Mouse (Mus musculus) G1E (cell line): ENCODE measurements around the gene Dnase2a. TPM values are rescaled to one million over a fixed set of nuclear protein-coding genes. Genes with fewer than 3 reads are reported as not detected.
A peak's percentile ranks its signal among the peaks of the same experiment; 100 is the strongest.

Experiments
- ATAC-seq: 2 replicates; pipeline ENCODE4 v1.8.0; 2016; ENCODE audit warnings: mild to moderate bottlenecking; ENCODE audit not compliant: insufficient number of reproducible peaks, poor library complexity, low FRiP score, severe bottlenecking; ENCODE audit errors: extremely low read depth
- DNase-seq: peaks from one replicate; pipeline ENCODE4 v3.0.0; 2012; ENCODE audit warnings: low spot score
- H3K27me3 ChIP-seq: 2 replicates; pipeline ENCODE4 v1.6.1; 2012; ENCODE audit warnings: mild to moderate bottlenecking, low read length, inconsistent platforms; ENCODE audit not compliant: insufficient read depth
- H3K36me3 ChIP-seq: replicated peaks from 2 replicates; pipeline ENCODE3; 2012; ENCODE audit warnings: mild to moderate bottlenecking, inconsistent platforms
- H3K4me1 ChIP-seq: 2 replicates; pipeline ENCODE4 v1.6.1; 2012; ENCODE audit warnings: low read depth, low read length, inconsistent platforms, mixed read lengths; ENCODE audit not compliant: insufficient read depth
- H3K4me3 ChIP-seq: 2 replicates; pipeline ENCODE4 v1.5.1; 2012; ENCODE audit warnings: low read depth, mild to moderate bottlenecking, inconsistent platforms, low read length, moderate library complexity, mixed read lengths
- H3K9me3 ChIP-seq: replicated peaks from 2 replicates; pipeline ENCODE4 v1.6.1; 2012; ENCODE audit warnings: inconsistent platforms
- CTCF ChIP-seq: IDR thresholded peaks from 2 replicates; pipeline ENCODE4 v1.5.1; 2012; ENCODE audit warnings: low read depth, low read length, inconsistent platforms, mixed read lengths
- GATA1 ChIP-seq: IDR thresholded peaks from 2 replicates; pipeline ENCODE4 v1.6.1; 2012; ENCODE audit warnings: borderline replicate concordance, low read length, inconsistent platforms, mixed read lengths
- GATA2 ChIP-seq: IDR thresholded peaks from 2 replicates; pipeline ENCODE4 v1.6.1; 2012; ENCODE audit warnings: low read depth, low read length, inconsistent platforms, borderline replicate concordance
- POLR2AphosphoS5 ChIP-seq: IDR thresholded peaks from 2 replicates; pipeline ENCODE4 v1.6.1; 2012; ENCODE audit warnings: low read depth, low read length, inconsistent platforms; ENCODE audit not compliant: insufficient replicate concordance
- TAL1 ChIP-seq: conservative IDR thresholded peaks from 2 replicates; pipeline ENCODE4 v1.6.1; 2012; ENCODE audit warnings: low read depth, low read length, inconsistent platforms, mixed read lengths
- polyA plus RNA-seq: library from polyadenylated mRNA; stranded (reverse); fragments of >175 nt; gene quantifications from 2 replicates; pipeline ENCODE4 v1.2.3, GENCODE M21; 2012
- total RNA-seq, 2 experiments: library from RNA; stranded (forward) in 1 of 2; stranded (reverse) in 1 of 2; fragments of 200-1000 nt in 1 of 2; fragments of >200 nt in 1 of 2; fragmentation: Nextera tagmentation in 1 of 2; gene quantifications; 2 replicates each; pipeline ENCODE4 v1.2.3; 2014 to 2017

Gene Dnase2a
- total and polyA plus RNA-seq, 3 experiments: 75.0 to 147 (median 118) TPM

GRCm38 (mm10) chr8:84967532-84968304, 59.4 kb downstream of the Dnase2a start:
- Histone ChIP-seq H3K4me1 (peaks cover 76% of the 10 kb centered on the region), H3K4me3 (peak overlapping the region; percentile 68; the same call in 1 of the 2 replicates), H3K9me3 (no peaks in the 10 kb centered on the region), H3K27me3 (no peaks in the 10 kb centered on the region), H3K36me3 (peaks cover 55% of the 10 kb centered on the region)
- ATAC-seq (no peak), DNase-seq (no peak)
- no peak for TF ChIP-seq CTCF
- no peak for TF ChIP-seq GATA1
- no peak for TF ChIP-seq GATA2
- TF ChIP-seq TAL1: peak; percentile 59

GRCm38 (mm10) chr8:84968650-84969049, 60.3 kb downstream of the Dnase2a start:
- DNase-seq (no peak), ATAC-seq (no peak)
- H3K27me3 ChIP-seq: no peaks in the 10 kb centered on the region
- TF ChIP-seq GATA2: no peak
- TF ChIP-seq TAL1: no peak
- no peak for TF ChIP-seq GATA1
- TF ChIP-seq POLR2AphosphoS5: no peak
- TF ChIP-seq CTCF: no peak
- no peaks in the 10 kb centered on the region for H3K9me3 ChIP-seq
- peaks cover 81% of the 10 kb centered on the region for H3K4me1 ChIP-seq
- H3K36me3 ChIP-seq: peaks cover 59% of the 10 kb centered on the region
- peak overlapping the region; percentile 78 for H3K4me3 ChIP-seq

- Histone ChIP-seq H3K4me3 (peak within 1 kb of the TSS; percentile 78), H3K9me3 (no peaks in the 10 kb centered on the region), H3K27me3 (no peaks in the 10 kb centered on the region), H3K36me3 (peaks cover 54% of the 10 kb centered on the region), H3K4me1 (peaks cover 86% of the 10 kb centered on the region)
- no peak for TF ChIP-seq GATA1
- TF ChIP-seq POLR2AphosphoS5: no peak
- no peak for TF ChIP-seq TAL1
- no peak for TF ChIP-seq CTCF
- TF ChIP-seq GATA2: no peak
- DNase-seq (no peak), ATAC-seq (no peak)
Measured at GRCm38 (mm10) chr8:84969241-84970134, 61.1 kb downstream of the Dnase2a start, which contains the start of the genes Gm49661, Prdx2 and Rnaseh2a. TSS of gene Gm49661 (minus strand) at chr8:84969433. TSS of gene Prdx2 (plus strand) at chr8:84969587. TSS of gene Rnaseh2a (minus strand) at chr8:84969767.

DNA sequence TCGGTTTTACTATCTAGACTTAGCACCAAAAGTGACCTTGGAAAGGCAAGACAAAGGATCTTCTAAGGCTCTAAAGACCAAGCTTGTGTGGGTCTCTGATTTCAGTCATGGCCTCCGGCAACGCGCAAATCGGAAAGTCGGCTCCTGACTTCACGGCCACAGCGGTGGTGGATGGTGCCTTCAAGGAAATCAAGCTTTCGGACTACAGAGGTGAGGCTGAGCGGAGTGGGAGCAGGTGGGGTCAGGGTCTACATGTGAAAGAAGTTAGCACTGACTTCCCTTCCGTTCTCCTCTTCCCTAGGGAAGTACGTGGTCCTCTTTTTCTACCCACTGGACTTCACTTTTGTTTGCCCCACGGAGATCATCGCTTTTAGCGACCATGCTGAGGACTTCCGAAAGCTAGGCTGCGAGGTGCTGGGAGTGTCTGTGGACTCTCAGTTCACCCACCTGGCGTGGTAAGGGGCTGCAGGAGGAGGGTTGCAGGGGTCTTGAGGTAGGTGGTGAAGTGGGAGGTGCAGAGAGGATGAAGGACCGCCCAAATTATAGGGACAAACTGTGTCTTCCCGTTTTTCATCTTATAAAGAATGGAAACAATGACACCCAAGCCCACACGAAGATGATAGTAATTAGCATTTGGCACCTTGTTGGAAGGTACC, 61.9 kb downstream of the Dnase2a start:
- no peak for ATAC-seq
- no peaks in the 10 kb centered on the region for H3K27me3 ChIP-seq
- peak; percentile 8; the same call in 1 of the 2 replicates for TF ChIP-seq POLR2AphosphoS5
- TF ChIP-seq GATA2: no peak
- no peak for DNase-seq
- H3K36me3 ChIP-seq: peaks cover 49% of the 10 kb centered on the region
- H3K4me3 ChIP-seq: peak overlapping the region; percentile 78
- H3K4me1 ChIP-seq: peaks cover 87% of the 10 kb centered on the region
- H3K9me3 ChIP-seq: no peaks in the 10 kb centered on the region

DNA sequence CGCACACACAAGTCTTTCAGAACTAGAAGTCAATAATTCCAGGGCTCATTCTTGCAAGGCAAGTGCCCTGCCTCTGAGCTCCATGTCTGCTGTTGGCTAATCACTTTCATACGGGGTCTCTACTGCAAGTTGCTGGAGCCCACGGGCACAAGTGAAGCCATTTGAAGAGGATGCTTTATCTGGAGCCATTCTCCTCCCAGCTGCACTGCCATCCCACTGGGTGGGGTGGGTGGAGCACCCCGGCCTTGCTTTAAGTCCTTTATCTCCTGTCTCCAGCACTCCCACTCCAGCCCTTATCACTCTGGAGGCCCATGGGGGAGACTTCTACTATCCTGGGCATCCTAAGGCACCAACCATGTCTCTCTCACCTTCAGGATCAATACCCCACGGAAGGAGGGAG, 62.6 kb downstream of the Dnase2a start:
- Histone ChIP-seq H3K9me3 (no peaks in the 10 kb centered on the region), H3K4me3 (peak overlapping the region; percentile 78), H3K4me1 (peaks cover 89% of the 10 kb centered on the region), H3K36me3 (peaks cover 49% of the 10 kb centered on the region), H3K27me3 (no peaks in the 10 kb centered on the region)
- DNase-seq: peak; percentile 79
- peak; percentile 72 for ATAC-seq
- TF ChIP-seq TAL1 (peak; percentile 86), POLR2AphosphoS5 (no peak), GATA1 (no peak), GATA2 (no peak), CTCF (no peak)

Other genes with a start within 250 kb of the Dnase2a start
Only the 20 nearest of the 33 such genes appear.
- gene Nfix, start 108.2 kb upstream of the Dnase2a start, total RNA-seq (2014; fragmentation: Nextera tagmentation): 30.0 and 34.0 TPM in 2 replicates
- 2.7 and 4.3 TPM in 2 replicates for gene Nfix, start 108.2 kb upstream of the Dnase2a start, total RNA-seq (2017)
- 14.3 and 16.2 TPM in 2 replicates for gene Nfix, start 108.2 kb upstream of the Dnase2a start, polyA plus RNA-seq
- gene Dand5, start 85.7 kb upstream of the Dnase2a start, total RNA-seq (2014; fragmentation: Nextera tagmentation): 7.1 and 7.7 TPM in 2 replicates
- gene Dand5, start 85.7 kb upstream of the Dnase2a start, total RNA-seq (2017): 1.8 and 2.2 TPM in 2 replicates
- 1.4 and 2.1 TPM in 2 replicates for gene Dand5, start 85.7 kb upstream of the Dnase2a start, polyA plus RNA-seq
- gene Gadd45gip1, start 77.0 kb upstream of the Dnase2a start, total RNA-seq (2014; fragmentation: Nextera tagmentation): 10.0 and 13.0 TPM in 2 replicates
- gene Gadd45gip1, start 77.0 kb upstream of the Dnase2a start, total RNA-seq (2017): 20.4 and 20.9 TPM in 2 replicates
- 79.7 and 93.0 TPM in 2 replicates for gene Gadd45gip1, start 77.0 kb upstream of the Dnase2a start, polyA plus RNA-seq
- gene Rad23a, start 67.9 kb upstream of the Dnase2a start, total RNA-seq (2014; fragmentation: Nextera tagmentation): 116 and 121 TPM in 2 replicates
- 38.7 and 39.2 TPM in 2 replicates for gene Rad23a, start 67.9 kb upstream of the Dnase2a start, total RNA-seq (2017)
- gene Rad23a, start 67.9 kb upstream of the Dnase2a start, polyA plus RNA-seq: 414 and 672 TPM in 2 replicates
- gene Calr, start 61.6 kb upstream of the Dnase2a start, total RNA-seq (2014; fragmentation: Nextera tagmentation): 406 and 435 TPM in 2 replicates
- 831 and 954 TPM in 2 replicates for gene Calr, start 61.6 kb upstream of the Dnase2a start, total RNA-seq (2017)
- 248 and 253 TPM in 2 replicates for gene Calr, start 61.6 kb upstream of the Dnase2a start, polyA plus RNA-seq
- 35.3 and 39.6 TPM in 2 replicates for gene Farsa, start 51.6 kb upstream of the Dnase2a start, total RNA-seq (2014; fragmentation: Nextera tagmentation)
- 182 and 203 TPM in 2 replicates for gene Farsa, start 51.6 kb upstream of the Dnase2a start, total RNA-seq (2017)
- gene Farsa, start 51.6 kb upstream of the Dnase2a start, polyA plus RNA-seq: 138 and 152 TPM in 2 replicates
- 370 and 371 TPM in 2 replicates for gene Syce2, start 36.4 kb upstream of the Dnase2a start, total RNA-seq (2014; fragmentation: Nextera tagmentation)
- 319 and 358 TPM in 2 replicates for gene Syce2, start 36.4 kb upstream of the Dnase2a start, total RNA-seq (2017)
- 261 and 336 TPM in 2 replicates for gene Syce2, start 36.4 kb upstream of the Dnase2a start, polyA plus RNA-seq
- gene Gcdh, start 14.6 kb upstream of the Dnase2a start, total RNA-seq (2014; fragmentation: Nextera tagmentation): 17.7 and 26.6 TPM in 2 replicates
- gene Gcdh, start 14.6 kb upstream of the Dnase2a start, total RNA-seq (2017): 35.2 and 45.8 TPM in 2 replicates
- 66.4 and 69.8 TPM in 2 replicates for gene Gcdh, start 14.6 kb upstream of the Dnase2a start, polyA plus RNA-seq
- gene Klf1, start 6.6 kb upstream of the Dnase2a start, total RNA-seq (2014; fragmentation: Nextera tagmentation): 69.9 and 75.0 TPM in 2 replicates
- gene Klf1, start 6.6 kb upstream of the Dnase2a start, total RNA-seq (2017): 51.5 and 56.1 TPM in 2 replicates
- 193 and 253 TPM in 2 replicates for gene Klf1, start 6.6 kb upstream of the Dnase2a start, polyA plus RNA-seq
- gene Mast1, start 28.8 kb downstream of the Dnase2a start, total RNA-seq (2014; fragmentation: Nextera tagmentation): not detected in 2 replicates
- 0.23 and 0.27 TPM in 2 replicates for gene Mast1, start 28.8 kb downstream of the Dnase2a start, total RNA-seq (2017)
- gene Mast1, start 28.8 kb downstream of the Dnase2a start, polyA plus RNA-seq: 0.16 and 0.25 TPM in 2 replicates
- gene Rtbdn, start 38.4 kb downstream of the Dnase2a start, total RNA-seq (2014; fragmentation: Nextera tagmentation): not detected in 2 replicates
- gene Rtbdn, start 38.4 kb downstream of the Dnase2a start, total RNA-seq (2017): 0.11 and 0.12 TPM in 2 replicates
- gene Rtbdn, start 38.4 kb downstream of the Dnase2a start, polyA plus RNA-seq: not detected in 2 replicates
- not detected in 2 replicates for gene Gm49661, start 60.9 kb downstream of the Dnase2a start, total RNA-seq (2014; fragmentation: Nextera tagmentation)
- gene Gm49661, start 60.9 kb downstream of the Dnase2a start, total RNA-seq (2017): not detected in 2 replicates
- not detected in 2 replicates for gene Gm49661, start 60.9 kb downstream of the Dnase2a start, polyA plus RNA-seq
- gene Prdx2, start 61.0 kb downstream of the Dnase2a start, total RNA-seq (2014; fragmentation: Nextera tagmentation): 134 and 185 TPM in 2 replicates
- 299 and 388 TPM in 2 replicates for gene Prdx2, start 61.0 kb downstream of the Dnase2a start, total RNA-seq (2017)
- gene Prdx2, start 61.0 kb downstream of the Dnase2a start, polyA plus RNA-seq: 19.6 and 86.4 TPM in 2 replicates
- 162 and 174 TPM in 2 replicates for gene Rnaseh2a, start 61.2 kb downstream of the Dnase2a start, total RNA-seq (2014; fragmentation: Nextera tagmentation)
- gene Rnaseh2a, start 61.2 kb downstream of the Dnase2a start, total RNA-seq (2017): 94.1 and 132 TPM in 2 replicates
- 477 and 636 TPM in 2 replicates for gene Rnaseh2a, start 61.2 kb downstream of the Dnase2a start, polyA plus RNA-seq
- 25.6 and 38.5 TPM in 2 replicates for gene Junb, start 70.2 kb downstream of the Dnase2a start, total RNA-seq (2014; fragmentation: Nextera tagmentation)
- gene Junb, start 70.2 kb downstream of the Dnase2a start, total RNA-seq (2017): 23.8 and 33.6 TPM in 2 replicates
- gene Junb, start 70.2 kb downstream of the Dnase2a start, polyA plus RNA-seq: 66.8 and 78.5 TPM in 2 replicates
- gene Hook2, start 82.0 kb downstream of the Dnase2a start, total RNA-seq (2014; fragmentation: Nextera tagmentation): 2.7 and 3.4 TPM in 2 replicates
- gene Hook2, start 82.0 kb downstream of the Dnase2a start, total RNA-seq (2017): 7.9 and 8.2 TPM in 2 replicates
- 12.2 and 12.7 TPM in 2 replicates for gene Hook2, start 82.0 kb downstream of the Dnase2a start, polyA plus RNA-seq
- gene Best2, start 106.0 kb downstream of the Dnase2a start, total RNA-seq (2014; fragmentation: Nextera tagmentation): not detected in 2 replicates
- 0.12 TPM in 1 of 2 replicates, not detected in the other for gene Best2, start 106.0 kb downstream of the Dnase2a start, total RNA-seq (2017)
- gene Best2, start 106.0 kb downstream of the Dnase2a start, polyA plus RNA-seq: not detected in 2 replicates
- 83.6 and 104 TPM in 2 replicates for gene Asna1, start 116.7 kb downstream of the Dnase2a start, total RNA-seq (2014; fragmentation: Nextera tagmentation)
- 110 and 139 TPM in 2 replicates for gene Asna1, start 116.7 kb downstream of the Dnase2a start, total RNA-seq (2017)
- 103 and 136 TPM in 2 replicates for gene Asna1, start 116.7 kb downstream of the Dnase2a start, polyA plus RNA-seq
- gene Trir, start 118.3 kb downstream of the Dnase2a start, total RNA-seq (2014; fragmentation: Nextera tagmentation): 61.3 and 64.2 TPM in 2 replicates
- 151 and 196 TPM in 2 replicates for gene Trir, start 118.3 kb downstream of the Dnase2a start, total RNA-seq (2017)
- gene Trir, start 118.3 kb downstream of the Dnase2a start, polyA plus RNA-seq: 263 and 317 TPM in 2 replicates
- gene Tnpo2, start 128.4 kb downstream of the Dnase2a start, total RNA-seq (2014; fragmentation: Nextera tagmentation): 83.8 and 92.5 TPM in 2 replicates
- gene Tnpo2, start 128.4 kb downstream of the Dnase2a start, total RNA-seq (2017): 38.9 and 52.8 TPM in 2 replicates
- 20.0 and 26.5 TPM in 2 replicates for gene Tnpo2, start 128.4 kb downstream of the Dnase2a start, polyA plus RNA-seq